Mouse (Mus musculus) heart, embryonic 13.5 days (tissue): ENCODE measurements at regions not wholly inside any gene's neighbourhood (a gene's known extent, or its start where the extent isn't known, plus 50 kb on each side); places are given as distances from the start of the nearest gene placed in this dataset.

ENCODE experiments used
- ATAC-seq: fragments of 200-750 bp; cut with Nextera tagmentation; 2 replicates; pipeline ENCODE4 v1.8.0; 2017; ENCODE audit warnings: moderate TSS enrichment; ENCODE audit not compliant: insufficient number of reproducible peaks, low FRiP score, low TSS enrichment; ENCODE audit errors: extremely low read depth
- H3K27ac ChIP-seq: fragments of 300-500 bp; sonication (generic); replicated peaks from 2 replicates; pipeline ENCODE4 v1.5.1; 2015; ENCODE audit warnings: moderate library complexity, mild to moderate bottlenecking, inconsistent platforms
- H3K27me3 ChIP-seq: fragments of 300-500 bp; sonication (generic); replicated peaks from 2 replicates; pipeline ENCODE4 v1.6.1; 2015; ENCODE audit warnings: mild to moderate bottlenecking, inconsistent platforms
- H3K36me3 ChIP-seq: fragments of 300-500 bp; sonication (generic); 2 replicates; pipeline ENCODE4 v1.6.1; 2015; ENCODE audit warnings: mild to moderate bottlenecking, inconsistent platforms
- H3K4me1 ChIP-seq: fragments of 300-500 bp; sonication (generic); 2 replicates; pipeline ENCODE4 v1.6.1; 2015; ENCODE audit warnings: inconsistent platforms
- H3K4me2 ChIP-seq: fragments of 300-500 bp; sonication (generic); 2 replicates; pipeline ENCODE4 v1.6.1; 2015; ENCODE audit warnings: inconsistent platforms, mild to moderate bottlenecking, moderate library complexity
- H3K4me3 ChIP-seq: fragments of 300-500 bp; sonication (generic); 2 replicates; pipeline ENCODE4 v1.5.1; 2015; ENCODE audit warnings: moderate library complexity, mild to moderate bottlenecking, inconsistent platforms
- H3K9ac ChIP-seq: fragments of 300-500 bp; sonication (generic); 2 replicates; pipeline ENCODE4 v1.6.1; 2015; ENCODE audit warnings: inconsistent platforms, mild to moderate bottlenecking, moderate library complexity
- H3K9me3 ChIP-seq: fragments of 300-500 bp; sonication (generic); 2 replicates; pipeline ENCODE4 v1.6.1; 2016; ENCODE audit warnings: inconsistent platforms
- WGBS: fragments of 180-500 bp; shearing (Covaris S2); methylation state at CpG from one replicate; pipeline ENCODE4 v1.1.7; 2015; ENCODE audit warnings: mixed read lengths; 5-methylcytosine and 5-hydroxymethylcytosine counted together

GRCm38 (mm10) chr15:90334406-90334805 lies 110.3 kb downstream of the Alg10b start:
- WGBS = 75% methylated on average over 4 of the region's 4 CpGs
- H3K4me2 ChIP-seq = no peak overlapping the region

DNA sequence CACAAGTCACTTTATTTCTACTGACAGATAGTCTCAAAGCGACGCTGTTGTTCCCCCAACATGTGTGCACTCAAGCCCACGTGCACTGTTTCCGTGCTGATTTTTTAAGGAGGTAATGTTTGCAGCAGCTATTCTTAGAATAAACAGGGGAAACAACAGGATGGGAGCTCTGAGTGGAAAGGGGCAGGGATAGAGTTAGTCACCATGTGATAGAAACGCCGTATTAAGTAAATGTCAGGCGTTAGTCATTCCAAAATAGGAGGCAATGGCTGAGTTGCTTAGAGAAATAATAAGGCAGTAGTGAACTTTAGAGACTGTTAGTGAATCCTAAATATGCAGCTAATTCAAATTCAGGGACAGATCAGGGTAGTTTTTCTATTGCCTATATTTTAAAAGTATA lies 111.4 kb downstream of the Alg10b start:
- no peak for ATAC-seq
- Histone ChIP-seq H3K4me2 (peak overlapping the region; percentile 20; the same call in 1 of the 2 replicates), H3K9me3 (no peaks in the 10 kb centered on the region), H3K9ac (no peak overlapping the region), H3K27ac (no peak overlapping the region), H3K4me3 (no peak overlapping the region), H3K27me3 (no peaks in the 10 kb centered on the region), H3K4me1 (peaks cover 6% of the 10 kb centered on the region; the same call in 1 of the 2 replicates), H3K36me3 (no peaks in the 10 kb centered on the region)
- 33% methylated on average over 7 of the region's 7 CpGs for WGBS

More at GRCm38 (mm10) chr15:90334406-90334805, 110.3 kb downstream of the Alg10b start:
- H3K27ac ChIP-seq = no peak overlapping the region
- H3K4me3 ChIP-seq = no peak overlapping the region
- no peak overlapping the region for H3K9ac ChIP-seq
- H3K36me3 ChIP-seq = no peaks in the 10 kb centered on the region
- ATAC-seq = no peak
- no peaks in the 10 kb centered on the region for H3K9me3 ChIP-seq
- H3K27me3 ChIP-seq = no peaks in the 10 kb centered on the region
- peaks cover 6% of the 10 kb centered on the region; the same call in 1 of the 2 replicates for H3K4me1 ChIP-seq

DNA sequence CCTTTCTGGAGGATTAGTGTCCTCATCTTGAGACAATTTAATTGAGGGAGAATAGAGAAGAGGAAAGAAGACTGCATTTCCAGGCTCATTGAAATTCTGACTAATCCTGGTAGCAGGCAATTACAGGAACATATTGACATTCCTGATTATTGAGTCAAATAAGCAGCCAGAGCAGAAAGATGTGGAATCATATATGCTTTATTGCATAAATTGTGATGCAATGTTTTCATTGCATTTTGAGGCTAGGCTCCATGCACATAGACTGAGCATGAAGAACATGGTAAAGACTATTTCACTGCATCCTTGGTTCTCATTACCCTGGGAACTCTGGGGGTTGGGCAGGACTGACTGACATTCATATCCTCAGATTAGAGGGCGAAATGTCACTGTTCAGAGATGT lies 116.0 kb downstream of the Alg10b start:
- ATAC-seq = no peak
- Histone ChIP-seq H3K4me1 (peaks cover 6% of the 10 kb centered on the region; the same call in 1 of the 2 replicates), H3K4me2 (no peak overlapping the region), H3K27me3 (no peaks in the 10 kb centered on the region), H3K9ac (no peak overlapping the region), H3K9me3 (no peaks in the 10 kb centered on the region), H3K36me3 (no peaks in the 10 kb centered on the region), H3K27ac (no peak overlapping the region), H3K4me3 (no peak overlapping the region)
- WGBS = 67% methylated on average over 1 of the region's 1 CpGs

DNA sequence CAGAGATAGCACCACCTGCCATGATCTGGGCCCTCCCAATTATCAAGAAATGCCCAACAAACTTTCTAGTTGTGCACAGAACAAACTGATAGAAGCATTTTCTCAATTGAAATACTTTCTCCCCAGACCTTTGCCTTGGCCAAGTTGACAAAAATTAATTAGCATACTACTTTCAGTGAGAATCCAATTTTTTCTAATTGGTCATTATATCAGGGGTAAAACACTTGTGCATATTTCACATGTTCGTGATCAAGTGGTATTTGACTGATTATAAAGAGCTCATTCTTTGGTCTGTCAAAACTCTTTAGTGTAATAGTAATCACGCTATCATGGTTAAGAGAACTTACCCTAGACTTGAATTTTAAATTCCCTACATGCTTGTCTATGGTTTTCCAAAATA lies 117.2 kb downstream of the Alg10b start:
- ATAC-seq = no peak
- 79% methylated on average over 2 of the region's 2 CpGs for WGBS

GRCm38 (mm10) chr15:90343771-90344170 lies 119.7 kb downstream of the Alg10b start:
- Histone ChIP-seq H3K4me2 (no peak overlapping the region), H3K4me3 (no peak overlapping the region), H3K9me3 (peaks cover 6% of the 10 kb centered on the region; the same call in 1 of the 2 replicates), H3K9ac (no peak overlapping the region), H3K27me3 (no peaks in the 10 kb centered on the region), H3K4me1 (peaks cover 11% of the 10 kb centered on the region), H3K36me3 (no peaks in the 10 kb centered on the region), H3K27ac (no peak overlapping the region)
- ATAC-seq = no peak
- 43% methylated on average over 1 of the region's 1 CpGs for WGBS

More for the DNA sequence above, 117.2 kb downstream of the Alg10b start:
- no peaks in the 10 kb centered on the region for H3K36me3 ChIP-seq
- no peak overlapping the region for H3K4me2 ChIP-seq
- H3K27ac ChIP-seq = no peak overlapping the region
- H3K4me1 ChIP-seq = peaks cover 5% of the 10 kb centered on the region
- no peak overlapping the region for H3K4me3 ChIP-seq
- H3K27me3 ChIP-seq = no peaks in the 10 kb centered on the region
- H3K9ac ChIP-seq = no peak overlapping the region
- H3K9me3 ChIP-seq = no peaks in the 10 kb centered on the region

DNA sequence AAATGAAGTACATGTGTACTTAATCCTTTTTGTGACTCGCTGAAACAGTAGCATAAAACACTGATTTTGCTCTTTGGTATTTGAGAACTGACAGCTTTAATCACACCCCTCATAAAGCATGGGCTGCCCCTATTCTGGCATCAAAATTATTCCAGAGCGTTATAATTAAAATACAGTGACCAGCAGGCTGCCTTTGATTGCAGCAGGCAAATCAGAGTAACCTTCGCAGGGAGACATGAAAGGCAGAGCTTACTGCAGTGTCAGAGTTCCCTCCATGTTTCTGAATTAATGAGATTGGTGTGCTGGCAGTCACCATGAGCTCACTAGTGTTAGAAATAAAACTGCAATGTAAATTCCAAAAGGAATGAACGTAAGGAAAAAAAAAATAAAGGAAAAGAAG lies 120.8 kb downstream of the Alg10b start:
- peaks cover 11% of the 10 kb centered on the region for H3K4me1 ChIP-seq
- H3K27ac ChIP-seq = no peak overlapping the region
- H3K27me3 ChIP-seq = no peaks in the 10 kb centered on the region
- no peak for ATAC-seq
- H3K4me2 ChIP-seq = no peak overlapping the region
- WGBS = 68% methylated on average over 4 of the region's 4 CpGs
- no peak overlapping the region for H3K9ac ChIP-seq
- H3K4me3 ChIP-seq = no peak overlapping the region
- H3K9me3 ChIP-seq = peaks cover 6% of the 10 kb centered on the region; the same call in 1 of the 2 replicates
- no peaks in the 10 kb centered on the region for H3K36me3 ChIP-seq

- H3K4me1 ChIP-seq = peaks cover 11% of the 10 kb centered on the region
- no peak for ATAC-seq
- no peak overlapping the region for H3K27ac ChIP-seq
- no peak overlapping the region for H3K9ac ChIP-seq
- peak overlapping the region; percentile 60 for H3K4me2 ChIP-seq
- H3K27me3 ChIP-seq = no peaks in the 10 kb centered on the region
- H3K9me3 ChIP-seq = peaks cover 6% of the 10 kb centered on the region; the same call in 1 of the 2 replicates
- H3K4me3 ChIP-seq = peak overlapping the region; percentile 31
- 17% methylated on average over 9 of the region's 9 CpGs for WGBS
- no peaks in the 10 kb centered on the region for H3K36me3 ChIP-seq
Observed at GRCm38 (mm10) chr15:90346162-90346561, 122.1 kb downstream of the Alg10b start.

DNA sequence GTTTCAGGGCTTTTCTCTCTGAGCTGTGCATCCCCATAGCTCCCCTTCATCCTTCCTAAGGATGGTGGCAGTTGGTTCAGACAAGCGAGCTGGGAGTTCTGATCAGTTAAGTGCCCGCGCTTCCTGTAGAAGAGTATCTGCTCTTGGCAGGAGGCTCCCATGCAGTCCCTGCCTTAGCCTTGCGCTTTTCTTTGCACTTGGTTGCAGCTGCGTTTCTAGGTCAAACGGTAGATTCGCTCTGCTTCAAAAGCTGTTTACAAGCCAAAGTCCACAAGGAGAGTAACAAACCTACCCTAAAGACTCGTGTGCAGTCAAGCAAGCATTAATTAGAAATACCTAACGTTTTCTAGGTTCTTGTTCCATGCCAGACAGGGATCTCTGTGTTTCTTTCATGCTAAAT lies 122.6 kb downstream of the Alg10b start:
- H3K4me2 ChIP-seq = peak overlapping the region; percentile 60
- H3K27me3 ChIP-seq = no peaks in the 10 kb centered on the region
- no peaks in the 10 kb centered on the region for H3K36me3 ChIP-seq
- no peak overlapping the region for H3K9ac ChIP-seq
- 50% methylated on average over 9 of the region's 9 CpGs for WGBS
- no peak for ATAC-seq
- H3K9me3 ChIP-seq = peaks cover 6% of the 10 kb centered on the region; the same call in 1 of the 2 replicates
- peaks cover 11% of the 10 kb centered on the region for H3K4me1 ChIP-seq
- H3K4me3 ChIP-seq = peak overlapping the region; percentile 31; the same call in 1 of the 2 replicates
- H3K27ac ChIP-seq = no peak overlapping the region

- Histone ChIP-seq H3K27ac (no peak overlapping the region), H3K9ac (no peak overlapping the region), H3K4me3 (no peak overlapping the region), H3K4me2 (no peak overlapping the region), H3K27me3 (no peaks in the 10 kb centered on the region), H3K36me3 (no peaks in the 10 kb centered on the region), H3K4me1 (0 out of 2 replicates have a peak, but pooled peaks cover under 1% of the 10 kb centered on the region), H3K9me3 (peaks cover 6% of the 10 kb centered on the region; the same call in 1 of the 2 replicates)
- WGBS = 71% methylated on average over 3 of the region's 3 CpGs
- no peak for ATAC-seq
Observed at GRCm38 (mm10) chr15:90351898-90352297, 127.8 kb downstream of the Alg10b start.

- Histone ChIP-seq H3K9me3 (0 out of 2 replicates have a peak, but pooled peaks cover 4% of the 10 kb centered on the region), H3K9ac (no peak overlapping the region), H3K27ac (no peak overlapping the region), H3K27me3 (no peaks in the 10 kb centered on the region), H3K4me1 (no peaks in the 10 kb centered on the region), H3K36me3 (no peaks in the 10 kb centered on the region), H3K4me3 (no peak overlapping the region), H3K4me2 (no peak overlapping the region)
- no peak for ATAC-seq
Observed at GRCm38 (mm10) chr15:90365656-90366055, 141.5 kb downstream of the Alg10b start.

DNA sequence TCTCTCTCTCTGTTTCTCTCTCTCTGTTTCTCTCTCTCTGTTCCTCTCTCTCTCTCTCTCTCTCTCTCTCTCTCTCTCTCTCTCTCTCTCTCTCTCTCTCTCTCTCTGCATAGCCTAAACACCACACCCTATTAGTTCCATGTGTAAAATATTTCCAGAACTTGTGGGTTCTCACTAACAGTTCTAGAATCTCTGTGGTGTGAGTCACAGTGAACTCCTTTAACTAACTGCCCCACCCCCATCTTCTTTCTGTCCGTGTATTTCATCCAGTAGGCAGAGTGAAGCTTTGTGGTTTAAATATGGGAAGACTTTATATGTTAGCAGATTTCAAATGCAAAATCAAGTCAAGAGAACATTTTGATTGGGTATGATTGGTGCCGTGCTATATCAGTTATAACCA lies 153.8 kb downstream of the Alg10b start:
- no peak overlapping the region for H3K4me3 ChIP-seq
- 70% methylated on average over 2 of the region's 2 CpGs for WGBS
- no peak overlapping the region for H3K27ac ChIP-seq
- H3K4me1 ChIP-seq = no peaks in the 10 kb centered on the region
- no peak overlapping the region for H3K4me2 ChIP-seq
- no peak overlapping the region for H3K9ac ChIP-seq
- H3K36me3 ChIP-seq = no peaks in the 10 kb centered on the region
- no peaks in the 10 kb centered on the region for H3K27me3 ChIP-seq
- H3K9me3 ChIP-seq = no peaks in the 10 kb centered on the region
- ATAC-seq = no peak

DNA sequence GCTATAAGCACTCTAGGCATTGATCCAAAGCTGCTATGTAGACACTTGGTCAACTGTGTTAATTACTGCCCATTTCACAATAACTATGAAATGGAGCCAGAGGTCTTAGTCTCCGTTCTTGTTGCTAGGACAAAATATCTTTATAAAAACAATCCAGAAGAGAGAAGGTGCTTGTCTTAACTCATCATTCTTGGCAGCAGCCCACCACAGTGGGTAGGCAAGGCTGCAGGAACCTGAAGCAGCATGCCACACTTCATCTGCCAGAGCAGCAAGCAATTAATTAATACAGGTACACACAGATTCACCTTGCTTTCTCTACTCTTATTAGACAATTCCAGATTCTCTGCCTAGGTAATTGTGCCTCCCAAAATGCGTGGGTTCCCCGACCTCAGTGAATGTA lies 172.8 kb downstream of the Alg10b start:
- ATAC-seq = no peak
- 73% methylated on average over 3 of the region's 3 CpGs for WGBS
- no peaks in the 10 kb centered on the region for H3K4me1 ChIP-seq
- no peaks in the 10 kb centered on the region for H3K9me3 ChIP-seq
- H3K4me3 ChIP-seq = no peak overlapping the region
- no peaks in the 10 kb centered on the region for H3K27me3 ChIP-seq
- H3K9ac ChIP-seq = no peak overlapping the region
- H3K27ac ChIP-seq = no peak overlapping the region
- no peak overlapping the region for H3K4me2 ChIP-seq
- no peaks in the 10 kb centered on the region for H3K36me3 ChIP-seq
